Mouse (Mus musculus) stomach, embryonic 16.5 days (tissue): ENCODE data around the gene Cadm2. TPM values are rescaled to one million over a fixed set of nuclear protein-coding genes. Genes with fewer than 3 reads are reported as not detected.

ENCODE experiments used
- ATAC-seq: fragments of 200-750 bp; cut with Nextera tagmentation; 2 replicates; pipeline ENCODE4 v1.8.0; 2017; ENCODE audit warnings: moderate number of reproducible peaks, moderate TSS enrichment; ENCODE audit not compliant: insufficient read depth, low FRiP score
- H3K27ac ChIP-seq: fragments of 300-500 bp; sonication (generic); 2 replicates; pipeline ENCODE4 v1.5.1; 2014; ENCODE audit warnings: low read length
- H3K27me3 ChIP-seq: fragments of 300-500 bp; sonication (generic); 2 replicates; pipeline ENCODE4 v1.6.1; 2014; ENCODE audit warnings: low read length, control low read depth, mixed read lengths; ENCODE audit not compliant: control insufficient read depth, insufficient read depth
- H3K36me3 ChIP-seq: fragments of 300-500 bp; sonication (generic); 2 replicates; pipeline ENCODE4 v1.6.1; 2014; ENCODE audit warnings: low read length; ENCODE audit not compliant: control insufficient read depth, insufficient read depth
- H3K4me1 ChIP-seq: fragments of 300-500 bp; sonication (generic); 2 replicates; pipeline ENCODE4 v1.6.1; 2014; ENCODE audit warnings: low read length, control low read depth, mixed read lengths; ENCODE audit not compliant: control insufficient read depth, insufficient read depth
- H3K4me2 ChIP-seq: fragments of 300-500 bp; sonication (generic); 2 replicates; pipeline ENCODE4 v1.6.1; 2014; ENCODE audit warnings: low read depth, low read length, mixed read lengths
- H3K4me3 ChIP-seq: fragments of 300-500 bp; sonication (generic); replicated peaks from 2 replicates; pipeline ENCODE4 v1.5.1; 2014; ENCODE audit warnings: mild to moderate bottlenecking, low read length
- H3K9ac ChIP-seq: fragments of 300-500 bp; sonication (generic); 2 replicates; pipeline ENCODE4 v1.6.1; 2014; ENCODE audit warnings: low read length
- H3K9me3 ChIP-seq: fragments of 300-500 bp; sonication (generic); replicated peaks from 2 replicates; pipeline ENCODE4 v1.6.1; 2016; ENCODE audit warnings: low read length, control low read depth; ENCODE audit not compliant: control insufficient read depth
- WGBS: fragments of 180-500 bp; shearing (Covaris S2); extraction: QIAGEN DNeasy Blood & Tissue Kit; methylation state at CpG from one replicate; pipeline ENCODE4 v1.1.7; 2014; 5-methylcytosine and 5-hydroxymethylcytosine counted together
- polyA plus RNA-seq: library from polyadenylated mRNA; unstranded; fragments of >200 nt; fragmentation: Nextera tagmentation; extraction: Ambion mirVana; gene quantifications from 2 replicates; pipeline ENCODE4 v1.2.1, GENCODE M21; 2015

Cadm2 gene
- polyA plus RNA-seq, 1 experiment from 2014 or later = 0.76 TPM

GRCm38 (mm10) chr16:66919889-66920402 lies 700.8 kb downstream of the Cadm2 start:
- H3K4me2 ChIP-seq = no peak overlapping the region
- H3K36me3 ChIP-seq = no peaks in the 10 kb centered on the region
- WGBS = 90% methylated on average over 12 of the region's 12 CpGs
- no peak for ATAC-seq
- no peaks in the 10 kb centered on the region for H3K4me1 ChIP-seq
- H3K27me3 ChIP-seq = no peaks in the 10 kb centered on the region
- no peak overlapping the region for H3K9ac ChIP-seq
- H3K4me3 ChIP-seq = no peak overlapping the region
- H3K27ac ChIP-seq = no peak overlapping the region
- no peaks in the 10 kb centered on the region for H3K9me3 ChIP-seq

- Histone ChIP-seq H3K9ac (no peak overlapping the region), H3K4me3 (no peak overlapping the region), H3K27ac (no peak overlapping the region), H3K36me3 (no peaks in the 10 kb centered on the region), H3K4me2 (no peak overlapping the region), H3K4me1 (no peaks in the 10 kb centered on the region), H3K27me3 (no peaks in the 10 kb centered on the region), H3K9me3 (no peaks in the 10 kb centered on the region)
- WGBS = 79% methylated on average over 3 of the region's 3 CpGs
- ATAC-seq = no peak
Observed at GRCm38 (mm10) chr16:66901801-66902200, 718.9 kb downstream of the Cadm2 start.

DNA sequence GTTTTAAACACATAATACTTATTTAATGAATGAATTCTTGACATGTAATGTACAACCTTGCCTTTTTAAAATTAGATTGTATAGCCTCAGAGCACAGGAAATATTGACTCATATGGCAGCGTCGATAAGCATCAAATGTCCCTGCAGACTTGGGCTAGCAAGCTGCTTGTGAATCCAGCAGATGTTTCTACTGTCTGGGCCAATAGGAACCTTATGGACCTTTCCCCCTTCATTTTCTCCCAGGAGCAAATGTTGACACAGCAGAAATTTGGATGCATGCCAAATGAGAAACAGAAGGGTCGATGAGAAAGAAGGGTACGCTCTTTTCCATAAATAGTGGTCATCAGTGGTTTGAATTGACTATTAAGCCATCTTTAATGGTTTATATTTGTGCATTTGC lies 720.0 kb downstream of the Cadm2 start:
- no peak overlapping the region for H3K4me3 ChIP-seq
- H3K9me3 ChIP-seq = no peaks in the 10 kb centered on the region
- no peak for ATAC-seq
- no peaks in the 10 kb centered on the region for H3K4me1 ChIP-seq
- WGBS = 52% methylated on average over 4 of the region's 4 CpGs
- H3K9ac ChIP-seq = no peak overlapping the region
- H3K27me3 ChIP-seq = no peaks in the 10 kb centered on the region
- no peaks in the 10 kb centered on the region for H3K36me3 ChIP-seq
- no peak overlapping the region for H3K27ac ChIP-seq
- H3K4me2 ChIP-seq = no peak overlapping the region

DNA sequence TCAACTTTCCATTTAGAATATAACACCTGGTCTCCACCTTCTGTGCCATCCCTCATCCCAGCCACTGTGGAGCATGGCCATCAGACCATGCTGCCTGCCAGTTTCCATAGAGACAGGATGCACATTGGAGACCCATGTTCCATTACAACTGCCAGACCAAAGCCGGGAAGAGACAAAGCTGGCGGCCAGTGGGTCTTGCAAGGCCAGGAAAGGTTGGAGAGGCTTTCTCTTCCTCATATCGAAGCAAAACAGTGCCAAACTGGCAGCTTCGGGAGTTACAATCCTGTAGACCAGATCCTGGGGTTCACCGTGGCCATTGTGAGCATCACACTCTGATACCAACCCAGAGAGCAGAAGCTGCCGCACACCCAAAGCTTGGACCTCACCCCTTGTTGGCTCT lies 728.3 kb downstream of the Cadm2 start:
- Histone ChIP-seq H3K27me3 (no peaks in the 10 kb centered on the region), H3K4me3 (no peak overlapping the region), H3K9me3 (no peaks in the 10 kb centered on the region), H3K27ac (no peak overlapping the region), H3K4me2 (no peak overlapping the region), H3K36me3 (no peaks in the 10 kb centered on the region), H3K9ac (no peak overlapping the region), H3K4me1 (no peaks in the 10 kb centered on the region)
- WGBS = 83% methylated on average over 6 of the region's 6 CpGs
- no peak for ATAC-seq

- Histone ChIP-seq H3K27me3 (no peaks in the 10 kb centered on the region), H3K9me3 (no peaks in the 10 kb centered on the region), H3K9ac (no peak overlapping the region), H3K4me3 (no peak overlapping the region), H3K4me2 (no peak overlapping the region), H3K36me3 (no peaks in the 10 kb centered on the region), H3K27ac (no peak overlapping the region), H3K4me1 (no peaks in the 10 kb centered on the region)
- no peak for ATAC-seq
- 69% methylated on average over 6 of the region's 6 CpGs for WGBS
Observed at GRCm38 (mm10) chr16:66891559-66892247, 729.0 kb downstream of the Cadm2 start.

GRCm38 (mm10) chr16:66889907-66890306 lies 730.8 kb downstream of the Cadm2 start:
- Histone ChIP-seq H3K27me3 (no peaks in the 10 kb centered on the region), H3K9me3 (no peaks in the 10 kb centered on the region), H3K9ac (no peak overlapping the region), H3K4me3 (no peak overlapping the region), H3K36me3 (no peaks in the 10 kb centered on the region), H3K4me1 (no peaks in the 10 kb centered on the region), H3K4me2 (no peak overlapping the region), H3K27ac (no peak overlapping the region)
- ATAC-seq = no peak
- 89% methylated on average over 8 of the region's 8 CpGs for WGBS

DNA sequence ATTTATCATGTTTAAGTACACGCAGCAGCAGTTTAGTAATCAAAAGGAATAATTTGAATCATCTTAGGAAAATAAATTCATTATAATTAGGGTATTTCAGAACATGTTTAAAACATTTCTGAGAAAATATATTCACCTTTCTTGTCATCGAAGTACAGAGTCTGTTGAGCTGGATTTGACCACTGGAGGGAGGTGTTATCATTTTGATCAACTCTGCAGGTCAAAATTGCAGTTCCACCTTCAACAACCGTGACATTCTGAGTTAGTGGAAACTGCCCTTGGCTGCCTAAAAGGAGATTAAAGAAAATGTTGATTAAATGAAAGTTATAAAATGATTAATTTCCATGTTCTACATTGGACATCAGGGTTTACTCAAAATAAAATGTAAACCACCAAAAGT lies 738.1 kb downstream of the Cadm2 start:
- 45% methylated on average over 3 of the region's 3 CpGs for WGBS
- no peak for ATAC-seq
- Histone ChIP-seq H3K9me3 (no peaks in the 10 kb centered on the region), H3K4me1 (no peaks in the 10 kb centered on the region), H3K9ac (no peak overlapping the region), H3K4me3 (no peak overlapping the region), H3K27me3 (no peaks in the 10 kb centered on the region), H3K27ac (no peak overlapping the region), H3K4me2 (no peak overlapping the region), H3K36me3 (no peaks in the 10 kb centered on the region)

GRCm38 (mm10) chr16:66871201-66871600 lies 749.5 kb downstream of the Cadm2 start:
- Histone ChIP-seq H3K27me3 (no peaks in the 10 kb centered on the region), H3K27ac (no peak overlapping the region), H3K4me1 (no peaks in the 10 kb centered on the region), H3K36me3 (no peaks in the 10 kb centered on the region), H3K4me2 (no peak overlapping the region), H3K9me3 (no peaks in the 10 kb centered on the region), H3K9ac (no peak overlapping the region), H3K4me3 (no peak overlapping the region)
- no peak for ATAC-seq
- WGBS = 78% methylated on average over 3 of the region's 3 CpGs

DNA sequence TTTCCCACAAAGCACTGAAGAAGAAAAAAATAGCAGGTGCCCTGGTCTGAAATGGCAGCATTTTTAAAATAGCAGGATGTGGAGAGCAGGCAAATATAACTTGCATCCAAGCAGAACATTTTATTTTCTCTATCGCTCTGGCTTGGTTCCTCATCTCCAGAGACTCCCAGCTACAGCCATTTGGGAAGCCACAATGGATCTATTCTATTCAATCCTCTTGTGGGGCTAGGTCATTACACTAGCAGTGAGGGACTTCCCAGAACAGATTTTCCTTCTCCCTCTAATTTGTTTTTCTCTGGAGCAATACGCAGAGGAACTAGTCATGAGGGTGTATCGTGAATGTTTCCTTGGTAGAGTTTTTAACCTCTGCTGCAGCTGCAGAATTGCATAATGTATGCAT lies 769.7 kb downstream of the Cadm2 start:
- WGBS = 72% methylated on average over 3 of the region's 3 CpGs

More for the DNA sequence above, 769.7 kb downstream of the Cadm2 start:
- Histone ChIP-seq H3K27me3 (no peaks in the 10 kb centered on the region), H3K9me3 (no peaks in the 10 kb centered on the region), H3K36me3 (no peaks in the 10 kb centered on the region), H3K27ac (no peak overlapping the region), H3K4me2 (no peak overlapping the region), H3K4me3 (no peak overlapping the region), H3K4me1 (no peaks in the 10 kb centered on the region), H3K9ac (no peak overlapping the region)
- no peak for ATAC-seq
